Mouse (Mus musculus) stomach, postnatal 0 days (tissue): ENCODE measurements around the gene Htr1d.
A peak's percentile ranks its signal among the peaks of the same experiment; 100 is the strongest.

Experiments used
- CTCF ChIP-seq: IDR thresholded peaks from 2 replicates; pipeline ENCODE4 v1.5.1; 2016; ENCODE audit warnings: antibody characterized with exemption, low read depth, mild to moderate bottlenecking, moderate library complexity
- EP300 ChIP-seq: optimal IDR thresholded peaks from 2 replicates; pipeline ENCODE3; 2016; ENCODE audit warnings: antibody characterized with exemption

DNA sequence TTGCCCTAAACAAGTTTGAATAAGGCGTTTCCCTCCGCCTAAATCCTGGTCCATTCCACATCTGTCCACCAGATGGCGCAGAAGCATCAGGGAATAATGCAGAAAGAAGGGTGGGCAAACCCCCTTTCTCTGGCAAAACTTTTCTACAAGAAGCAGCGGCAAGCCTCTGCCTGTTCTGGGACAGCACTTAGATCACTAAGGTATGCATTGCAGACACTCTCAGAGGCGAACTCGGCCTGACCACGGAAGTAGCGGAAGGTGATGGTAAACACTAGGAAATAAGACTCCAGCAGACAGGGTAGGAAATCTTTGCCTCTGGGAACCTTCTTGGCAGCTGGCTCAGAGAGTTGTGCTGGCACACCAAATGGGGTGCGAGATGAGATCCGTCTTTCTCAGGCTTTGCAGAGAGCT is 31.5 kb downstream of the Htr1d start:
- TF ChIP-seq CTCF (peak; percentile 97), EP300 (no peak)
